Mouse (Mus musculus) WW6 (cell line): ENCODE results near the gene Pde3a.
A peak's percentile ranks its signal among the peaks of the same experiment; 100 is the strongest.

Source experiments
- DNase-seq: peaks from one replicate; pipeline ENCODE4 v3.0.0-alpha.2; 2013; ENCODE audit warnings: low read depth, low spot score

Gene Pde3a

DNA sequence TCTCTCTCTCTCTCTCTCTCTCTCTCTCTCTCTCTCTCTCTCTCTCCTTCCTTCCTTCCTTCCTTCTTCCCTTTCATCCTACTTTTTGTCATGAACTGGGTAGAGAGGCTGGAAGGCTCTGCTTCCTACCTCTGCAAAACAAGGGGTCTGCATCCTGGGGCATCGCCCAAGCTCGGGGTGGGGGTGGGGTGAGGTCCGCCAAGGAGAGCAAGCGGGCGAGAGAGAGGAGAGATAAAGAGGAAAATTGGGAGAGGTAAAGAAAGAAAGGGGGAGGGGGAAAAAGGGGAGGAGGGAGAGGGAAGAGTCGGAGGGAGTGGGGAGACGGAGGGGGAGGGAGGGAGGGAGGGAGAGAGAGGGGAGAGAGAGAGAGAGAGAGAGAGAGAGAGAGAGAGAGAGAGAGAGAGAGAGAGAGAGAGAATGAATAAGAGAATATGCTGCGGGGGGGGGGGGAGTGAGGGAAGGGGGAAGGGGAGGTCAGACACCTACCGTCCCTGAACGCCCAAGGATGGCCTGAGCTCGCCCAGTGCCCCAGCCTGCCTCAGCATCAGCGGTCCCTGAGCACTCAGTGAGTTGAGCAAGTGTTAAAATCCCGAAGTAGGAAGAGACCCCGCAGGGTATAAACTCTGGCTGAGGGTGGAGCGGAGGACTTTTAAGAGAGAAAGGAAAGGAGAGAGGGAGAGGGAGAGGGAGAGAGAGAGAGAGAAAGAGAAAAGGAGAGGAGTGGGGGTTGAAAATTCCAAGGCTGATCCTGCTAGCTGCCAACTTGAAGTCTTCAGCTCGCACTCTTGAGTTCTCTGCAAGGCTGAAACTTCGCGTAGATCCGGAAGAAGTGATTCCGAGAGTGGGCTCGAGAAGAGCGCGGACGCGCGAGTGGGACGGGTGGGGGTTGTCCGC, at the start of gene Pde3a:
Pde3a (plus strand) TSS at position 579 of the 894 bp plus-strand sequence.
- DNase-seq = no peak

DNA sequence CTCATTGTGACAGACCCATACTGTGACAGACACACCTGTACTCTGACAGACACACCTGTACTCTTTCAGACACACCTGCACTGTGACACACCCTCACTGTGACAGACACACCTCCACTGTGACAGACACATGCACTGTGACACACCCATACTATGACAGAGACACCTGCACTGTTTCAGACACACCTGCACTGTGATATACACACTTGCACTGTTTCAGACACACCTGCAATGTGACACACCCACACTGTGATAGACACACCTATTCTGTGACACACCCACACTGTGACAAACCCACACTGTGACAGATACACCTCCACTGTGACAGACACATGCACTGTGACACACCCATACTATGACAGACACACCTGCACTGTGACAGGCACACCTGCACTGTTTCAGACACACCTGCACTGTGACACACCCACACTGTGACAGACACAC, 48.9 kb upstream of the Pde3a start:
- DNase-seq = no peak

GRCm38 (mm10) chr6:141207531-141207930, 41.5 kb upstream of the Pde3a start:
- DNase-seq = no peak

DNA sequence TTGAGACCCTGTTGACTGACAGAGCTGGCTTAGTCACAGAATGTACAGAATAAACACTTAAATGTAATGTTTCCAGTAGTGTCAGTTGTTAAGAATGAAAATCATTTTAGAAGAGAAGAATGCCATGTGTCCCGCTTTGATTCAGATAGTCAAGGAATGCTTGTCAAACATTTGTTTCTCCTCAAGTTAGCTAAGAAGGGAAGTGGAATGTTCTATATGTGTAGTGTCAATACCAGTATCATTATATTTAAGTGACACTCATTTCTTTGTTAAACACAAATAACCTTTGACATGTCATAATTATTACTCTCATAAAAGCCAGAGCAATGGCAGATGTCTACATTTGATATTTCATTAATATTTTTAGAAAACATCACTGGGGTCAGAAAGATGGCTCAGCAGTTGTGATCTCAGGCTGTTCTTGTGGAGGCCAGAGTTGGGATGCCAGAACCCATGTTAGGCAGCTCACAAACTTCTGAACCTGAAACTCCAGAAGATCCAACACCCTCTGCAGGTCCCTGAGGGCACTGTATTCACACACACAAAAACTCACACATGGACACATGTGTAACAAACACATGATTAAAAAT, 40.7 kb upstream of the Pde3a start:
- DNase-seq = no peak

DNA sequence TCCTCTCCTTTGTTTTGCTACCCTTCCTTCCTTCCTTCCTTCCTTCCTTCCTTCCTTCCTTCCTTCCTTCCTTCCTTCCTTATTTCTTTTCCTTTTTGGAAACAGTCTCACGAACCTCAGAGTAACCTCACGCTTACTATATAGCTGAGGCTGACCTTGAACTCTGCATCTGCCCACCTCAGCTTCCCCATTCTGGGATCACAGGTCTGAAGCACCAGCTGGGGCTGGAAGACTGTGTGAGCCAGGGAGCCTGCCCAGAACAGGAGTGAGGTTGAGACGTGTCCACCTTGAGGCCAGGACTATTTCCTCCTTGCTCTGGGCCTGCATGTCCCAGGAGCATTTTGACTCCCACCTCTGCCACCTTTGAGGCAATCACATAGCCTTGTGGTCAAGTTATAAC, 39.0 kb upstream of the Pde3a start:
- no peak for DNase-seq

DNA sequence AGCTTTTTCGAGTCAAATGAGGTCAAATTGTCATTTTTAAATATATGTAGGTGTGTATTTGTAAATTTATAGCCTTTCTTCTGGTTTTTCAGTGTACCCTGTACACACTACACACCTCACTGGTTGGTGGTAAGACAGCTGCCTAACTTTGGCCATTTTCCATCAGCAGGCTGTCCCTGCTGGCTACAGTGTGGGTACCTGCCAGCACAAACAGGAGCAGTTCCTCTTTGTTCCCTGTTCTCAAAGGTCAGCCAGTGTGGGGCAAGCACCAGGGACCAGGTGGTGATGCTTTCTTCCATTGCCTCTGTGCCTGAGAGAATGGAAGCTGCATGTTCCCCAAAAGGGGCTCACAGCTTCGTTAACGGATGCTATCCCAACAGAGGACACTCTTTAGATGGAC, 28.0 kb upstream of the Pde3a start:
- DNase-seq = no peak

GRCm38 (mm10) chr6:141226851-141227657, 22.0 kb upstream of the Pde3a start:
- DNase-seq = no peak

DNA sequence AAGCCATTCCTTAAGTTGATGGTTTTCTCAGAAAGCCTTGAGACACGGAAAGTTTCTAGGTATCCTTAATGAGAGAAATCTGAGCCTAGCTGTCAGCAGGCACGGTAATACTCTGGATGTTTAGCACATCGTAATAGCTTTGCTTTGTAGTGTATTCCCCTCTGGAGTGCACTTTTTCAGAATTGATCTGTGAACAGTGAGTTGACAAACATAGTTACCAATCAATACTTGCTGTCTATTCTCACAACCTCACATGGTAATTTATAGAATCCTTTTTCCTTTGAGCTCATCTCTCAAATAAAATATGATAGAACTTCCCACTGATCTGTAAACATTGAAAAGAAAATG, 21.4 kb upstream of the Pde3a start:
- DNase-seq = no peak

- no peak for DNase-seq
Observed at GRCm38 (mm10) chr6:141232756-141233382, 16.2 kb upstream of the Pde3a start.

- DNase-seq = no peak
Observed at GRCm38 (mm10) chr6:141241809-141242208, 7.3 kb upstream of the Pde3a start.

DNA sequence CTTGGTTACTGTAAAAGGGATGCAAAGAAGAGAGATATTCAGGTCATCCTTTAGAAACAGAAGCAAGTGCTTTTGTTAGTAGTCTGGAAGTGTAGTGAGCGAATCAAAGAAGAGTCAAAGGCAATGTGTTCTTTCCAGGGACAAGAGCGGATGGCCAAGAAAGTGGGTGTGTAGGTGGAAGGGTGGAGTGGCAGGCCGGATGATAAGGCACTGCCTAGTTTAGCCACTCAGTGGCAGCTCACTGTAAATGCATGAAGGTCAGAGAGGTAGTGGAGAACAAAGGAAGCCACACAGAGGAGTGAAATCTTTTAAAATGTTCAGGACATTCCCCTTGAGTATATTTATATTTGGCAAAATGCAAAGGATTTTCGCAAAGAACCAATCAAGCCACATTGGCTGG, 4.0 kb upstream of the Pde3a start:
- DNase-seq = no peak

DNA sequence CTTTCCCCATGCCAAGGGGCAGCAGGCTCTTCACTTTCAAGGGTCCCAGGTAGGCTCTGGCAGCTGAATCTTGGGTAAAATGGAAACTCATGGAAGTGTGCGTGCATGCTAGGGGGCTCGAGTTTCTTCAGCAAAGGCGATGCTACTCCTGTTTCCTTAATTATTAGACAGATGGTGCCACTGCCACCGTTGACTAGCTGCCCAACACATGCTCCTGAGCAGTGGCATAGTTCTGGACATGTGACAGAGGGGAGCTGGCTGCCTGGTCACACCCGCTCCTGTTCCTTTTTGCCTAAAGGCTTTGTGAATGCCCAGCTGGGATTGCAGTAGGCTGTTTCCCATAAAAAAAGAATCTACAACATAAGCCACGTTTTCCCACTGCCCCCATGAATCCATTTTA, 2.7 kb upstream of the Pde3a start:
- no peak for DNase-seq

GRCm38 (mm10) chr6:141248081-141248480, 988 bp upstream of the Pde3a start:
- DNase-seq = no peak

GRCm38 (mm10) chr6:141249585-141250295, 671 bp downstream of the Pde3a start:
- peak; percentile 40 for DNase-seq

GRCm38 (mm10) chr6:141250296-141250629, 1.2 kb downstream of the Pde3a start:
- DNase-seq = peak; percentile 9

- no peak for DNase-seq
Observed at GRCm38 (mm10) chr6:141250984-141251383, 1.9 kb downstream of the Pde3a start.

DNA sequence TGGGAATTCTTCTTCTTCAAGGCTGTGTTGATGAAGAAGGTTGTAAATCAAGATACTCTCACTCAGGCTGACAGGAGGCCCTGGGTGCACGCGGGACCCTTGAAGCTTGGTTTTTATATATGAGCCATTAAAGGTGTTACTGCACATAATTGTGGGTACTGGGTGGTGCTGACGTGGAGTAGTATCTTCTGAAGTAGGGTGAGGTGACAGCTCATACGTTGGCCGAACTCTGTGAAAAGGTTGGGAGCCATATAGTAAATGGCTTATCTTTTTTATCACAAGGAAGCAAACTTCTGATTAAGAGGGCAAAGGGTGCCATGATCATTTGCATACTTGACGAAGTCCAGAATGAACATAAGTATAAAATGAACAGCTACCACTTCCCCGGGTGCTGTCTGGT, 3.5 kb downstream of the Pde3a start:
- no peak for DNase-seq

GRCm38 (mm10) chr6:141254956-141255355, 5.9 kb downstream of the Pde3a start:
- DNase-seq = no peak

DNA sequence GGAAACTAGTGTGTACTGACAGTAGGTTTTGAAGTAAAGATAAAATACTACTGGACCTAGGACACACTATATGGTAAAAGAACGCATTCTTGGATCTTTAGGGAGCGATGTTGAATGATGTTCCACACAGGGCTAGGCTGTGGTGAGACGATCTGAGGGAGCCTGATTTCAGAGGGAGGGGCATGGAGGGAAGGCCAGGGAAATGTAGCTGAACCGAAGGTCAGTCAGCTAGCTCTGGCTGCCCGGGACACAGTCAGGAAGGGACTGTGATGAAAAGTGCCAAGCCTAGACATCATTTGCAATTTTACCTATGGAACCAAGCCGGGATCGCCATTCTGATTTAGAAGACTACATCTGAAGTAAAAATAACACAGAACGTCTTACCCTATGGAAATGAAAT, 7.8 kb downstream of the Pde3a start:
- DNase-seq = no peak

DNA sequence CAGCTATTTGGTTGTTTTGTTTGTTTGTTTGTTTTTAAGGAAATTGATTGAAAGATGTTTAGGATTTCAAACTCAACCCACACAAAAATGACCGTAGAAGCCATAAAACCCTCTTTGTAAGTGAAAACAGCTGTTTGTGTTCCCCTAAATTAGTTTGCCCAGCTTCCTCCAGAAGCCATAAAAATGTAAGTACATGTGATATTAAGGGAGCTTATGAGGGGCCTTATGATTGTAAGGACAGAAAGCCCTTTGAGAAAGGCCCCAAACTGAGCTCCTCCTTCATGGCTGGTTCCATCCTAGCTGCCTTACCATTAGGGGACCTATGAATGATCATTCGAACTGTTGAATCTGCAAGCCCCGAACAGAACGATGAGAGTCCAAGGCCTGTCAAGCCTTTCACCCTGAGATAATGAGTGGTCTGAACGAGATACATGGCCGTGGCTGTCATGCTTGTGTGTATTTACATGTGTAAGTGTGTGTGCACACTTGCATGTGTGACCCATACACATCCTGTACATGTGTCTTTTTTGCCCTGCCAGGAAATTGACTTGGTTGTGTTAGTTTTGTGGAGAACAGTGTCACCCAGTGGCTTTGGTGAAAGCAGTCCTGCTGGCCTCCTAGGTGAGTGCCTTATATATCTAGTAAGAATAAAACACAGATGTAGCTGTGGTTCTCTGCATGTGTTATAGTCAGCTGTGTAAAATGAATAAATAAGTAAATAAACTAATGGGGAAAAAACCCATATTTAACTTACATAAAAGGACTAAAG, 8.5 kb downstream of the Pde3a start:
- no peak for DNase-seq

DNA sequence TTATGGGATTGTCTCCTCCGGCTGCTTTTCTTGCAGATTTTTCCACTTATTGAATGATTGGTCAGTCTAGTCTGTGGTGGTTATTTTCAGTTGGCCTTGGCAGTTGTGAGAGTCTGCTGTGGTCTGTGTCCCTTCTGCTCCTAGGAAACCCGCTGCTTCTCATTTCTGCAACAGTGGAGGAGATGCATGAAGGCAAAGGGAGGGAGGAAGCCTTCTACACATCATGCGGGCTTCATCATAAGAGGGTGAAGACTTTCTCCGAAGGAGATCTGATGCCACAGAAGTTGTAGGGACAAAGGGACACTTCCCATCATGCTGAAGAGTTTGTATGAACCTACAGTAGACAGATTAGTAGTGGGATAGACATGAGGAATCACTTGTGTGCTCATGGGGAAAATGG, 16.2 kb downstream of the Pde3a start:
- no peak for DNase-seq
